Mouse (Mus musculus): ENCODE data around the gene Clrn3. TPM values are rescaled to one million over a fixed set of nuclear protein-coding genes. Genes with fewer than 3 reads are reported as not detected.

Clrn3 gene
- polyA plus RNA-seq, 1 experiment from 2014 or later, result 24.6 TPM

- Histone ChIP-seq H3K4me1 (replicated peaks; ENCODE audit: insufficient read depth, low read length) (no peaks in the 10 kb centered on the region), H3K36me3 (ENCODE audit: insufficient read depth, low read length) (no peaks in the 10 kb centered on the region), H3K4me3 (replicated peaks; ENCODE audit: low read depth, low read length) (no peak overlapping the region), H3K9me3 (replicated peaks; ENCODE audit: low read length) (no peaks in the 10 kb centered on the region), H3K9ac (ENCODE audit: low read depth, low read length) (no peak overlapping the region), H3K27me3 (ENCODE audit: insufficient read depth, low read length) (no peaks in the 10 kb centered on the region), H3K4me2 (ENCODE audit: low read length) (no peak overlapping the region), H3K27ac (no peak overlapping the region)
- 45% methylated on average over 10 of the region's 10 CpGs for WGBS
- no peak for ATAC-seq (replicated peaks; ENCODE audit: low FRiP score, low read depth)
- peak; percentile 13 for DNase-seq (ENCODE audit: low spot score)
- TF ChIP-seq CTCF (IDR thresholded peaks at IDR 0.05; ENCODE audit: low read depth), result no peak
These were observed 49.1 kb downstream of the Clrn3 start for GRCm38 (mm10) chr7:135479322-135479880.

DNA sequence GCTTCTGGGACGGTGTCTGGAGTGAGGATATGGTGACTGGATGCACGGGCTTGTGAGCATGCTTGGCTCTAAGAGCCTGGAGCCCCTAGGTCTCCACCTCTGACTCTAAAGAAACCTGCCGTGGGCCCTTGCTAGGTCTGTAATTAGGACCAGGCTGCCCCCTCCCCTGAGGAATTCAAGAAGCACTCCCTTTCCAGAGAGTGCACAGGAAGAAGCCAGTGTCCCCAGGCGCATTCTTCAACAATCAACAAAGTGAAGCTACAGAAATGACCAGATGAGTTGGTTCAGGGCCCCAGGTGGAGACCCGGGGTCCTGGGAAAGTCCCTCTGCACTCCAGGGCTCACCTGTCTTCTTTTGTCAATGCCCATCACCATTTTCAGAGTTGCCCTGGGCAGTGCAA, 51.2 kb downstream of the Clrn3 start:
- ATAC-seq (replicated peaks; ENCODE audit: low FRiP score, low read depth) (no peak), DNase-seq (ENCODE audit: low spot score) (no peak)
- no peak overlapping the region for H3K27ac ChIP-seq
- H3K9ac ChIP-seq (ENCODE audit: low read depth, low read length), result no peak overlapping the region
- H3K4me2 ChIP-seq (ENCODE audit: low read length), result no peak overlapping the region
- H3K36me3 ChIP-seq (ENCODE audit: insufficient read depth, low read length), result no peaks in the 10 kb centered on the region
- H3K4me3 ChIP-seq (replicated peaks; ENCODE audit: low read depth, low read length), result no peak overlapping the region
- no peaks in the 10 kb centered on the region for H3K27me3 ChIP-seq (ENCODE audit: insufficient read depth, low read length)
- no peak for TF ChIP-seq CTCF (IDR thresholded peaks at IDR 0.05; ENCODE audit: low read depth)
- H3K4me1 ChIP-seq (replicated peaks; ENCODE audit: insufficient read depth, low read length), result no peaks in the 10 kb centered on the region
- H3K9me3 ChIP-seq (replicated peaks; ENCODE audit: low read length), result no peaks in the 10 kb centered on the region
- 50% methylated on average over 5 of the region's 5 CpGs for WGBS

DNA sequence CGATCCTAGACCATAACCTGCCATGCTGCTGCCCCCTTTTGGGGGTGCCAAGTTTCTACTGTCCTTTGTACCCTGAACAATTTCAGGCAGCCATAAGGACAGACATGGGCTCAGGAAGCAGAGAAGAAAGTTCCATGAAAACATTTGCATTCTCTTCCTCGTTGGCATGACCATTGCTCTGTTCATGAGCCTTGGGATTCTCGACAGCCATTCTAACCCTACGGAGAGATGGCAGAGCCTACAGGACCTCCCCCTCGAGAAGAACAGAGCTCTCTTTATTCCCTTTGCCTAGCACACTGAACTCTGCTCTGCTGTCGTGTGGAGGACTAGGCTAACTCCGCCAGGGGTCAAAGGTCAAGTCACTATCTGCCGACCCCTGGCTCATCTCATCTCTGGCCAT, 52.5 kb downstream of the Clrn3 start:
- 54% methylated on average over 8 of the region's 8 CpGs for WGBS

GRCm38 (mm10) chr7:135470319-135470718, 58.1 kb downstream of the Clrn3 start:
- Histone ChIP-seq H3K9me3 (replicated peaks; ENCODE audit: low read length) (no peaks in the 10 kb centered on the region), H3K9ac (ENCODE audit: low read depth, low read length) (no peak overlapping the region), H3K4me3 (replicated peaks; ENCODE audit: low read depth, low read length) (no peak overlapping the region), H3K4me2 (ENCODE audit: low read length) (no peak overlapping the region), H3K36me3 (ENCODE audit: insufficient read depth, low read length) (no peaks in the 10 kb centered on the region), H3K4me1 (replicated peaks; ENCODE audit: insufficient read depth, low read length) (no peaks in the 10 kb centered on the region), H3K27me3 (ENCODE audit: insufficient read depth, low read length) (no peaks in the 10 kb centered on the region), H3K27ac (no peak overlapping the region)
- TF ChIP-seq CTCF (IDR thresholded peaks at IDR 0.05; ENCODE audit: low read depth), result no peak
- no peak for ATAC-seq (replicated peaks; ENCODE audit: low FRiP score, low read depth)
- 94% methylated on average over 5 of the region's 5 CpGs for WGBS
- no peak for DNase-seq (ENCODE audit: low spot score)

More for the DNA sequence above, 52.5 kb downstream of the Clrn3 start:
- H3K9ac ChIP-seq (ENCODE audit: low read depth, low read length), result no peak overlapping the region
- no peak overlapping the region for H3K4me3 ChIP-seq (replicated peaks; ENCODE audit: low read depth, low read length)
- no peak overlapping the region for H3K27ac ChIP-seq
- H3K4me1 ChIP-seq (replicated peaks; ENCODE audit: insufficient read depth, low read length), result no peaks in the 10 kb centered on the region
- no peaks in the 10 kb centered on the region for H3K9me3 ChIP-seq (replicated peaks; ENCODE audit: low read length)
- H3K27me3 ChIP-seq (ENCODE audit: insufficient read depth, low read length), result no peaks in the 10 kb centered on the region
- DNase-seq (ENCODE audit: low spot score) (no peak), ATAC-seq (replicated peaks; ENCODE audit: low FRiP score, low read depth) (no peak)
- no peak overlapping the region for H3K4me2 ChIP-seq (ENCODE audit: low read length)
- TF ChIP-seq CTCF (IDR thresholded peaks at IDR 0.05; ENCODE audit: low read depth), result no peak
- H3K36me3 ChIP-seq (ENCODE audit: insufficient read depth, low read length), result no peaks in the 10 kb centered on the region

DNA sequence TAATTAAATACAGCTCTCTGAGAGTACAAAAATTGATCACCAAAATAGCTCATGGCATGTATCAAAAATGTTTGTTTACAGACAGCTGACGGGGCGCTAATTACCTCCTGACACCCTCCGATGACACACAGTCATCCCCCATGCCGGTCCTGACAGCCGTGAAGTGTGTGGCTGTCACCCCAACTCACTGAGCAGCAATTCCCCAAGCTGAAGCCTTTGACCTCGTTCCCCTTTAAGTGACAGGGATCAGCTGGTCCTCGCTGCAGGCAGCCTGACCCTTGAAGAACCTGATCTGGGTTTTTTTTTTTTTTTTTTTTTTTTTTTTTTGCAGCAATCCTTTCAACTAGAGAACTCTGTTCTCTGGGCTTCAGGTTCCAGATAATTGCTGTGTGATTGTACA, 59.8 kb downstream of the Clrn3 start:
- WGBS, result 28% methylated on average over 7 of the region's 7 CpGs
- H3K27me3 ChIP-seq (ENCODE audit: insufficient read depth, low read length), result no peaks in the 10 kb centered on the region
- H3K4me1 ChIP-seq (replicated peaks; ENCODE audit: insufficient read depth, low read length), result no peaks in the 10 kb centered on the region
- no peaks in the 10 kb centered on the region for H3K36me3 ChIP-seq (ENCODE audit: insufficient read depth, low read length)
- no peak overlapping the region for H3K9ac ChIP-seq (ENCODE audit: low read depth, low read length)
- no peak overlapping the region for H3K27ac ChIP-seq
- no peak overlapping the region for H3K4me2 ChIP-seq (ENCODE audit: low read length)
- H3K4me3 ChIP-seq (replicated peaks; ENCODE audit: low read depth, low read length), result no peak overlapping the region
- H3K9me3 ChIP-seq (replicated peaks; ENCODE audit: low read length), result no peaks in the 10 kb centered on the region
- no peak for DNase-seq (ENCODE audit: low spot score)
- no peak for ATAC-seq (replicated peaks; ENCODE audit: low FRiP score, low read depth)
- no peak for TF ChIP-seq CTCF (IDR thresholded peaks at IDR 0.05; ENCODE audit: low read depth)

GRCm38 (mm10) chr7:135465293-135465692, 63.2 kb downstream of the Clrn3 start:
- H3K4me2 ChIP-seq (ENCODE audit: low read length), result 0 out of 2 replicates have a peak overlapping the region, but pooled peaks have one; percentile 8
- ATAC-seq (replicated peaks; ENCODE audit: low FRiP score, low read depth), result no peak
- DNase-seq (ENCODE audit: low spot score), result peak; percentile 36

More at GRCm38 (mm10) chr7:135465293-135465692, 63.2 kb downstream of the Clrn3 start:
- Histone ChIP-seq H3K9ac (ENCODE audit: low read depth, low read length) (no peak overlapping the region), H3K27me3 (ENCODE audit: insufficient read depth, low read length) (no peaks in the 10 kb centered on the region), H3K4me1 (replicated peaks; ENCODE audit: insufficient read depth, low read length) (no peaks in the 10 kb centered on the region), H3K9me3 (replicated peaks; ENCODE audit: low read length) (no peaks in the 10 kb centered on the region), H3K36me3 (ENCODE audit: insufficient read depth, low read length) (no peaks in the 10 kb centered on the region), H3K27ac (no peak overlapping the region), H3K4me3 (replicated peaks; ENCODE audit: low read depth, low read length) (no peak overlapping the region)
- TF ChIP-seq CTCF (IDR thresholded peaks at IDR 0.05; ENCODE audit: low read depth), result no peak; the same call in 1 of the 2 replicates
- WGBS, result 14% methylated on average over 12 of the region's 12 CpGs
